Mouse (Mus musculus) mesoderm, embryonic 11.5 days (tissue): ENCODE results near the gene Gm17727.
"Not testable (repeated sequence)": the region's sequence is repeated elsewhere in the genome, so short reads cannot be mapped to it uniquely, and the experiment has no call there.

Experiments used
- DNase-seq: peaks from one replicate; pipeline ENCODE4 v3.0.0-alpha.2; 2012; ENCODE audit warnings: low read depth, low spot score

Gene Gm17727

GRCm38 (mm10) chr9:35778009-35778408 is at the start of gene Gm17727:
Gm17727 (minus strand) TSS chr9:35778109.
- no peak for DNase-seq

DNA sequence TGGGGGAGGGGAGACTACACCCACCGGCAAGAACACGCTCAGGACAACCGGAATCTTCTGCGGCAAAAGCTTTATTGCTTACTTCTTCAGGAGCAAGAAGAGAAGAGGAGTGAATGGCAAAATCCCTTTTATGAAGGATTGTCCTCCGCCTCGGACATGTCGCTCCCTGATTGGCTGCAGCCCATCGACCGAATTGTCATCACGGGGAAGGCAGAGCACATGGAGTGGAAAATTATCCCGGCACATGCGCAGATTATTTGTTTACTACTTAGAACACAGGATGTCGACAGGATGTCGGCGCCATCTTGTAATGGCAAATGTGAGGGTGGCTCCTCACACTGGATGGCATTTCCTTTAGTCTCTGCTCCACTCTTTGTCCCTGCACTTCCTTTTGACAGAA is 40.0 kb upstream of the Gm17727 start:
- DNase-seq, result not testable (repeated sequence)

DNA sequence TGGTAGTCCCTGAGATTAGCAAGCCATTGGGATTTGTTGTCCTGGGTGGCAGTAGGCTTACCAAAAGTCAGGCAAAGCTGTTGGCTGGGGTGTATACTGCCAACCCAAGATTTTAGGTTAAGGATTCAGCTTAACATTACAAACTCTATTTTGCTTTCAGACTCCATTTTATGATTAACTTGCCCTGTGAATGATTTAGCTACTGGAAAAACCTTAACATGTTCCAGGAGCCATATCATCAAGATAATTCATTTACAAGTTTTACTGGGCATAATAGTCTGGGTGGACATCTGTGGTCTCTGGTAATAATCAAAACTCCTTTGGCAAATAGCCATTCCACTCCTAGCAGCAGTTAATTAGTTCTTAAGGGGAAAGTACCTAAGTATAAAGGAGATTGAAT is 20.2 kb upstream of the Gm17727 start:
- DNase-seq, result no peak

DNA sequence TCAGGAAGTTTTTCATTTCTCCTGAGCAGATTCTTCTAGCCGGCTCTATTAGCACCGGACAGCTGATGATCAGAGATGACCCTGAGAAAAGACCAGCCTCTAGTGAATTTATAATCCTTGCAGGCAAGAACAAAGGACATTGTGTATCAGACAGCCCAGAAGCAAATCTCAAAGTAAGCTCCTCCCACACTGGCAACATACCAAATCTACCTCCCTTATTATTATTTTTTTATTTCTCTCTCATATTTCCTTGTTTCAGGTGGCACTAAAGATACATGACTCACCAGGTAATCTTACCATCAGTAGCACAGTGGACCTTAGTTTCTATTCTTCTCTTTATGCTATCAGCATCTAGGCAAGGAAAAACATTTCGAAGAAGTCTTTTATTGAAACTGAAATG is 12.1 kb upstream of the Gm17727 start, which contains the start of the genes Gm27235 and D730048I06Rik:
Gene Gm27235, minus strand, starts transcription at position 101 of the 400 bp plus-strand sequence.
Gene D730048I06Rik, minus strand, starts transcription at position 112 of the 400 bp plus-strand sequence.
- no peak for DNase-seq

DNA sequence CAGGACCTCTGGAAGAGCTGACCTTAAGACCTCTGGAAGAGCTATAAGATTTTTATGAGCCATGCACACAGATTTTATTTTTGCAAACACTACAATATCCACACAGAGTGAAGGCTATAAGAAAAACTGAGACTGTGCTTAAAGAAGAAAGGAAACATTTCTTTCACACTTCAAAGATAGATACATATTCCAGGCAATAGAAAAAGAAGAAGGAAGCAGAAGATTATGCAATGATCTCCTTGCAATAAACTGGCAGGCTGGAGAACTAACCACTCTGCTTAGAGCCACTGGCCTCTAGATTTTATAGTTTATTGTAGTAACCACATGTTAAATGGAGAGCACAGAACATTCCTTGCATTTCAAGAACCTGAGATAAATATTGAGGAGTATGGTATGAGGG is 21.1 kb downstream of the Gm17727 start:
- no peak for DNase-seq

- no peak for DNase-seq
Observed at GRCm38 (mm10) chr9:35740749-35741148, 37.2 kb downstream of the Gm17727 start, which contains the start of gene Gm17677. Gm17677 (plus strand) TSS chr9:35741049.
